Mouse (Mus musculus): ENCODE data around the gene Cass4. TPM values are rescaled to one million over a fixed set of nuclear protein-coding genes. Genes with fewer than 3 reads are reported as not detected.

Gene Cass4
- total and polyA plus RNA-seq, 2 experiments from 2014 or later: 0.05 to 0.11 TPM

DNA sequence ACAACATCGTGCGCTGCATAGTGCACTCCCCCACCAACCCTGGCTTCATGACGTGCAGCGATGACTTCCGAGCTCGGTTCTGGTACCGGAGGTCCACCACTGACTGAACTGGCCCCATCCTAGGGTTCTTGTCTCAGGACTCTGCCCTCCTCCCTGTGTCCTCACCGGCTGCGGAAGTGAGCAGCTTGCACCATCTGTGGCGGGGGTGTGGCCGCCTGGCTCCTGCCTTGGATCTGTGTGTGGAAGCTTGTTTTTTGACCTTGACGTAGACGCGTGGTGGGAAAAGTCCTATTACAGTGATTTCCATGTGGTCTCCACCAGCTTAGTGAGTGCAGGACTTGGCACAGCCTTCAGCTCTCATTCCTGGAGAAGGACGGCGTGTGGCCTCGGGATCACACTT, 13.1 kb upstream of the Cass4 start:
- no peak overlapping the region for H3K27ac ChIP-seq (ENCODE audit: low read depth, low read length)
- no peak for DNase-seq (ENCODE audit: low spot score)
- no peak overlapping the region for H3K9ac ChIP-seq (replicated peaks; ENCODE audit: low read length, poor library complexity, severe bottlenecking)
- no peaks in the 10 kb centered on the region for H3K9me3 ChIP-seq (ENCODE audit: low read length)
- H3K36me3 ChIP-seq (ENCODE audit: insufficient read depth, low read length): peaks cover 64% of the 10 kb centered on the region
- H3K4me2 ChIP-seq (ENCODE audit: low read depth, low read length, poor library complexity, severe bottlenecking): no peak overlapping the region
- no peaks in the 10 kb centered on the region for H3K27me3 ChIP-seq (ENCODE audit: insufficient read depth, low read length)
- H3K4me3 ChIP-seq (ENCODE audit: low read depth, low read length): no peak overlapping the region
- TF ChIP-seq CTCF (IDR thresholded peaks at IDR 0.05): no peak
- no peak for ATAC-seq (ENCODE audit: low FRiP score)
- 95% methylated on average over 17 of the region's 17 CpGs for WGBS
- no peaks in the 10 kb centered on the region for H3K4me1 ChIP-seq (ENCODE audit: insufficient read depth, low read length)

- WGBS: 96% methylated on average over 11 of the region's 11 CpGs
- Histone ChIP-seq H3K9ac (replicated peaks; ENCODE audit: low read length, poor library complexity, severe bottlenecking) (no peak overlapping the region), H3K36me3 (ENCODE audit: insufficient read depth, low read length) (peaks cover 56% of the 10 kb centered on the region), H3K4me3 (ENCODE audit: low read depth, low read length) (no peak overlapping the region), H3K27me3 (ENCODE audit: insufficient read depth, low read length) (no peaks in the 10 kb centered on the region), H3K4me1 (ENCODE audit: insufficient read depth, low read length) (no peaks in the 10 kb centered on the region), H3K27ac (ENCODE audit: low read depth, low read length) (no peak overlapping the region), H3K4me2 (ENCODE audit: low read depth, low read length, poor library complexity, severe bottlenecking) (no peak overlapping the region), H3K9me3 (ENCODE audit: low read length) (no peaks in the 10 kb centered on the region)
- TF ChIP-seq CTCF (IDR thresholded peaks at IDR 0.05): no peak
- DNase-seq (ENCODE audit: low spot score): no peak
- no peak for ATAC-seq (ENCODE audit: low FRiP score)
These were observed 12.3 kb upstream of the Cass4 start for GRCm38 (mm10) chr2:172381341-172381740.

GRCm38 (mm10) chr2:172381898-172382297, 11.7 kb upstream of the Cass4 start:
- Histone ChIP-seq H3K4me1 (ENCODE audit: insufficient read depth, low read length) (no peaks in the 10 kb centered on the region), H3K9ac (replicated peaks; ENCODE audit: low read length, poor library complexity, severe bottlenecking) (no peak overlapping the region), H3K9me3 (ENCODE audit: low read length) (no peaks in the 10 kb centered on the region), H3K4me2 (ENCODE audit: low read depth, low read length, poor library complexity, severe bottlenecking) (no peak overlapping the region), H3K27me3 (ENCODE audit: insufficient read depth, low read length) (no peaks in the 10 kb centered on the region), H3K4me3 (ENCODE audit: low read depth, low read length) (no peak overlapping the region), H3K27ac (ENCODE audit: low read depth, low read length) (no peak overlapping the region), H3K36me3 (ENCODE audit: insufficient read depth, low read length) (peaks cover 52% of the 10 kb centered on the region)
- no peak for TF ChIP-seq CTCF (IDR thresholded peaks at IDR 0.05)
- no peak for ATAC-seq (ENCODE audit: low FRiP score)
- DNase-seq (ENCODE audit: low spot score): no peak
- WGBS: 89% methylated on average over 12 of the region's 12 CpGs

- ATAC-seq (ENCODE audit: low FRiP score) (no peak), DNase-seq (ENCODE audit: low spot score) (no peak)
- 89% methylated on average over 3 of the region's 3 CpGs for WGBS
- Histone ChIP-seq H3K9ac (replicated peaks; ENCODE audit: low read length, poor library complexity, severe bottlenecking) (no peak overlapping the region), H3K4me2 (ENCODE audit: low read depth, low read length, poor library complexity, severe bottlenecking) (no peak overlapping the region), H3K4me3 (ENCODE audit: low read depth, low read length) (no peak overlapping the region), H3K27ac (ENCODE audit: low read depth, low read length) (no peak overlapping the region), H3K9me3 (ENCODE audit: low read length) (no peaks in the 10 kb centered on the region), H3K36me3 (ENCODE audit: insufficient read depth, low read length) (peaks cover 32% of the 10 kb centered on the region), H3K27me3 (ENCODE audit: insufficient read depth, low read length) (no peaks in the 10 kb centered on the region), H3K4me1 (ENCODE audit: insufficient read depth, low read length) (no peaks in the 10 kb centered on the region)
- no peak for TF ChIP-seq CTCF (IDR thresholded peaks at IDR 0.05)
These were observed 8.9 kb upstream of the Cass4 start for GRCm38 (mm10) chr2:172384715-172385114.

GRCm38 (mm10) chr2:172390341-172390740, 3.3 kb upstream of the Cass4 start:
- H3K4me3 ChIP-seq (ENCODE audit: low read depth, low read length): no peak overlapping the region
- WGBS: 54% methylated on average over 6 of the region's 6 CpGs
- no peak overlapping the region for H3K4me2 ChIP-seq (ENCODE audit: low read depth, low read length, poor library complexity, severe bottlenecking)

DNA sequence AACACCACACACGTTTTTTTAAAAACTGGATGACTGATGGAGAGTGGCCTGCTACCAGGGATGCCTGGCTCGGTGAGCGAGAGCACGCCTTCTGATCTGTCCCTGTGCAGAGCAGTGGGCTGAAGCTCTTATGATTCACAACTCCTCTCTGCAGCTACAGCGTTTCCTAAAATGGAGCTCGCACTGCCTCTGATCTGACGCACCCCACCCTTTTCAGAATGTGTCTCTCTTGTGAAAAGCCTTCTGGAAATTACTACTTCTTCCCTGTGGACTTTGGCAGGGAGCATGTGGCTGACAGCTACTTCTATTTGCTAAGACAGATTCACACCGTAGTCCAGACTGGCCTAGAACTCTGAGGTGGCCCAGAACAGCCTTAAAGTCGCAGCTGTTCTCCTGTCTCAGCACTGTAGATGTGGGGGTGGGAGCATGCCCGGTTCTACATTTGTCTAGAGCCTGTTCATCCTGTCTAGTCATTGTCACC, 1.5 kb upstream of the Cass4 start:
- H3K4me2 ChIP-seq (ENCODE audit: low read depth, low read length, poor library complexity, severe bottlenecking): no peak overlapping the region
- WGBS: 75% methylated on average over 10 of the region's 10 CpGs

More at GRCm38 (mm10) chr2:172390341-172390740, 3.3 kb upstream of the Cass4 start:
- no peak for ATAC-seq (ENCODE audit: low FRiP score)
- H3K9me3 ChIP-seq (ENCODE audit: low read length): no peaks in the 10 kb centered on the region
- no peaks in the 10 kb centered on the region for H3K4me1 ChIP-seq (ENCODE audit: insufficient read depth, low read length)
- DNase-seq (ENCODE audit: low spot score): no peak
- no peaks in the 10 kb centered on the region for H3K36me3 ChIP-seq (ENCODE audit: insufficient read depth, low read length)
- no peak overlapping the region for H3K9ac ChIP-seq (replicated peaks; ENCODE audit: low read length, poor library complexity, severe bottlenecking)
- H3K27me3 ChIP-seq (ENCODE audit: insufficient read depth, low read length): no peaks in the 10 kb centered on the region
- no peak for TF ChIP-seq CTCF (IDR thresholded peaks at IDR 0.05)
- no peak overlapping the region for H3K27ac ChIP-seq (ENCODE audit: low read depth, low read length)

More for the DNA sequence above, 1.5 kb upstream of the Cass4 start:
- no peaks in the 10 kb centered on the region for H3K4me1 ChIP-seq (ENCODE audit: insufficient read depth, low read length)
- no peaks in the 10 kb centered on the region for H3K36me3 ChIP-seq (ENCODE audit: insufficient read depth, low read length)
- TF ChIP-seq CTCF (IDR thresholded peaks at IDR 0.05): no peak
- DNase-seq (ENCODE audit: low spot score) (no peak), ATAC-seq (ENCODE audit: low FRiP score) (no peak)
- no peak overlapping the region for H3K27ac ChIP-seq (ENCODE audit: low read depth, low read length)
- no peak overlapping the region for H3K9ac ChIP-seq (replicated peaks; ENCODE audit: low read length, poor library complexity, severe bottlenecking)
- no peaks in the 10 kb centered on the region for H3K27me3 ChIP-seq (ENCODE audit: insufficient read depth, low read length)
- no peaks in the 10 kb centered on the region for H3K9me3 ChIP-seq (ENCODE audit: low read length)
- no peak overlapping the region for H3K4me3 ChIP-seq (ENCODE audit: low read depth, low read length)

Data from midbrain, postnatal 0 days (tissue).